Mouse (Mus musculus): ENCODE results near the gene Caprin1.

DNA sequence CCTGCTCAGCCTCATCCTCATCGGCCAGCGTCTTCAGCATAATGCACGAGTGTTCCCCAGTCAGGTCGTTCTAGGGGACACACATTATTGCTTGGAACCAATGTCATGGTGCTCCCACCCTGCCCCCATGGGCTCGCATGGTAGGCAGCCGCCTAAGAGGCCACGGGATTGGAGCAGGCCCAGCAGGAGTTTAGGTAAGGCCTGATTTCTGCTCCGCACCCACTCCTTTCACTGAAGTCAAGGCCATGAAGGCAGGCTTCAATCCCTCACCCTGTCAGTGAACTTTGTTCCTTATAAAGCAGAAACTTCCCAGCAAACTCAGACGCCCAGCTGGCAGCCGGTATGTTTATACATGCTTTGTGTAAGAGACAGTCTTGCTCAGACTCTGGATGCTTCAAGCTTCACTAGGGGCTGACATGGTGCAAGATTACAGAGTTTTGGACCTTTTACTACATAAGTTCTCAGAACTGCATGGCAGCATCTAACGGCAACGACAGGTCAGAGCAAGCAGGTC is 69.4 kb downstream of the Caprin1 start:
- no peak for TF ChIP-seq GATA1 (IDR thresholded peaks at IDR 0.05; ENCODE audit: low read length)
- no peak for TF ChIP-seq TAL1 (IDR thresholded peaks at IDR 0.05; ENCODE audit: low read length)
